Mouse (Mus musculus) lung, adult 2 months (tissue): Measurements from ENCODE around the gene Nfatc4.

Experiments
- CTCF ChIP-seq: fragments of 200-500 bp; IDR thresholded peaks from 2 replicates; pipeline ENCODE4 v1.5.1; 2011; ENCODE audit warnings: mild to moderate bottlenecking, low read length, control low read depth; ENCODE audit not compliant: insufficient read depth
- POLR2A ChIP-seq: fragments of 200-500 bp; IDR thresholded peaks from 2 replicates; pipeline ENCODE4 v1.6.1; 2011; ENCODE audit warnings: low read depth, mild to moderate bottlenecking, control low read depth, low read length, borderline replicate concordance; ENCODE audit errors: extremely low read depth

- no peak for TF ChIP-seq CTCF
- no peak for TF ChIP-seq POLR2A
Measured at GRCm38 (mm10) chr14:55826551-55827340, 3.8 kb downstream of the Nfatc4 start.
